Mouse (Mus musculus) mature B cell (primary cell): Measurements from ENCODE around the gene Tbxas1.

Experiments
- in situ Hi-C: fragments of 300-500 bp; cut with MboI; formaldehyde crosslinking; loops from 2 replicates; pipeline ENCODE4 v1.14.3; 2019

The Tbxas1 gene

DNA sequence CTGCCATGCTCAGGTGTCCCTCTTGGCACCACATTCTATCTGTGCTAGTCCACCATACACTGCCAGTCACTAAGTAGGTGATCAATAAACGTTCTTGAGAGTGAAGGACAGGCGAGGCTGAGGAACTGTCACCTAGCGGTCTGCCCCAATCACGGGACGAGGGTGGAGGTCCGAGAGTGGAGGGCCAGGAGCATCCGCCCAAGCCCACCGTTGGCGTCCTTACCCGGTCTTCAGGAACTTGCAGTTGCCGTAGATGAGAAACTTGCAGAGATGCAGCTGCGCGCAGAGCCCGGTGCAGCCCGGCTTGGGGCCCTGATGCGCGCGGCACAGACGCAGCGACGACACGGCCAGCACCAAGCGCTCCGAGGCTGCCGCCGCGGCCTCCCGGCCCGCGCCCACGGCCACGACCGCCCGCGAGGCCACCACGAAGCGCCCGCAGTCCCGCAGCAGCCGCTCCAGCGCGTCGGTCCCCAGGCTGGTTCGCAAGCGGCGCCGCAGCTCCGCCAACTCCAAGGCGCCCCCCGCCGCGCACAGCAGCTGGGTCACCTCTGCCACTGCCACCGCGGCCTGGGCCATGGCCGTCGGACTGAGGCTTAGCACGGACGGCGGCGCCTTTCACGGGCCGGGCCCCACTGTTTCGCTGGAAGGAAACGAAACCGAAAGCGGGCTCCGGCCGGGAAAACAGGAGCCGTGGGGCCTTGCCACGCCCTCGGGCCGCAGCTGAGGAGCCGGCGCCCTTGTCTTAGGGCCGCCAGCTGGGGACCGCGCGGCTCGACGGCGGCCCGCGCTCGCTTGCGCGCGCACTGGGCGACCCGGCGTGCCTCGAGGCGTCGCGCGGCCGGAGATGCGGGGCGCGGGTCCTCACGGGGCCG, 242.6 kb downstream of the Tbxas1 start, which contains the start of gene Parp12:
Gene Parp12, minus strand, starts transcription at position 766 of the 872 bp plus-strand sequence.
- in situ Hi-C loops = no loop called here

GRCm38 (mm10) chr6:39118456-39118881, 243.3 kb downstream of the Tbxas1 start:
- in situ Hi-C loops = no loop called here

DNA sequence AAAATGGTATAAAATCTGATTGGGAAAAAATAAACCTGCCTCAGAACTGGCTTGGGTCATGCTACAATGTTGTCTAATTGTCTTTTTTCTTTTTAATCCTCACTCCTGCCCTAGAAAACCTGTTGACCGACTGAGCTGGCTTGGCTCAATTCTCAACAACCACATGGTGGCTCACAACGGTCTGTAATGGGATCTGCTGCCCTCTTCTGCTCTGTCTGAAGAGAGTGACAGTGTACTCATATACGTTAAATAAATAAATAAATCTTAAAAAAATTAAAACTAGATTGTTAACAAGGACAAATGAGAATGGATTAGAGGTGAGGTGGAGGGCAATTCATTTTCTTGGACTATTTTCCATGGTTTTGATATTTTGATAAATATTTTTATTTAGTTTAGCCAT, 245.5 kb downstream of the Tbxas1 start:
- in situ Hi-C loops = no loop called here

DNA sequence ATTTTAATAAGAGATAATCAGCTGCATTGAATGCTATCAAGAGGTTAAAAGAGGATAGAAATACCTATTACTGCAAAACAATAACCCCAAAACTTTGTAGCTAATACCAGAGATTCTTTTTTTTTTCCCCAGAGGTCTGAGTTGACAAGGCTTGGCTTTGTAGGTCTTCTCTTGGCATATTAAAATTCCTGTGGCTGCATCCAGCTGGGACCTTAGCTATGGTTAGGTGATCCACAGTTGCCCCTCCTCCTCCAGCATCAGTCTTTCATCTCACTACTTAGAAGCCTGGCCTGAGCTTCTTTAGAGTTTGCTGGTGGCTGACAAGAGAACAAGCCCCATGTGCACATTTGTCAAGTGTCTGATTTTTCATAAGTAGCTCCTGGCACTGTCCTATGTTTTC, 249.5 kb downstream of the Tbxas1 start:
- in situ Hi-C loops = no loop called here

DNA sequence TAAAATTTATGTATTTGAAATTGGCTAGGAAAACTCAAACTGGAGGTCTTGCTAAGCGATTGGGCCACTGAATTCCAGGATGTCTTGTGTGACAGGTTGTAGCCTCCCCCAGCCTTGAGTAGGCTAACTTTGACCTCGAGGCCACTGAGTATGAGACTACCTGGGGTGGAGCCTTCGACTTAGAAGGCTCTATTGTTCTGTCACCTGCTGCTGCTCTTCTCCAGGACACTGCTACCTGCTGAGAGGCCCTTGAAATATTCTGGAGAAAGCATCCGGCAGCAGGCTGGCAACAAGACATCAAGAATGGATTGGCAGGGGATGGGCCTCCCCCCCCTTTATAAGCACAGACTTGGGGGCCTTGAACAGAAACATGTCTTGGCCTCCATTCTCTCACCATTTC, 256.3 kb downstream of the Tbxas1 start:
- in situ Hi-C loops = no loop called here

- in situ Hi-C loops = no loop called here
Observed at GRCm38 (mm10) chr6:39132556-39132955, 257.4 kb downstream of the Tbxas1 start.
